Mouse (Mus musculus) adrenal gland, postnatal 36 days (tissue): ENCODE results near the gene Fbxw9. TPM values are rescaled to one million over a fixed set of nuclear protein-coding genes. Genes with fewer than 3 reads are reported as not detected.
"Not testable (repeated sequence)": the region's sequence is repeated elsewhere in the genome, so short reads cannot be mapped to it uniquely, and the experiment has no call there.

Source experiments
- DNase-seq, 2 experiments: peaks; one replicate each; pipeline ENCODE4 v3.0.0; 2021; ENCODE audit warnings: mixed read lengths in 1 of 2
- total RNA-seq, 2 experiments: library from RNA; stranded (reverse); gene quantifications; 2 replicates each; pipeline ENCODE4 v1.2.3; 2021

Fbxw9 gene
- total RNA-seq, 2 experiments from 2014 or later: 13.0 to 20.5 TPM

DNA sequence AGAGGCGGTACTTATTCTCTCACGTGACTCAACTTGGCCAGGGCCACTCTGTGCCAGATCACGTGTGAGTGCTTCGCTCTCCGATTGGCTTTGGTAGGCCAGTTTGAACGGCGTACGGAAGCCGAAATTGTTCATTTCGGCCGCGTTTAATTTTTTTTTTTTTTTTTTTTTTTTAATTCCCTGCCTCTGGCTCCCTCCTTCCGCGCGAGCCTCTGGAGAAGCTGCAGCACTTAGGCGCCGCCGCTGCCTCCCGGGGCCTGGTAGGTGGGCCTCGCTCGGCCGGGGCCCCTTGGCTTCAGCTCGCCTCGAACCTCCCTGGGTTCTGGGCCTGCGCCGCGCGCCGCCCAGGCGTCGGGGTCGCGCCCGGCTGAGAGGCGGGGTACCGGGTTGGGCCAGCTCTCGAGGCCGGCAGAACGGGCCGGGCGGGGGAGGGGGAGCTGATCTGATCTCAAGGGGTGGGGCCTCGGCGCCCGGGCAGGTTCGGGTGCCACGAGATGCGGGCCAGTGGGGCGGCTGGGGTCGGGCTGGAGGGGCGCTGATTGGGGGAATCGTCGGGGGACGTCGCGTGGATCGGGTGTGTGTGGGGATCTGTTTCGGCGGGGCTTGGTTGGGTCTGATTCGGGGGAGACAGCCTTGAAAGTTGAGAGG, 23.0 kb upstream of the Fbxw9 start, which contains the start of gene Tnpo2:
Tnpo2 (plus strand) TSS at position 198 of the 648 bp plus-strand sequence.
- peak; percentile 92 to 95 for DNase-seq

DNA sequence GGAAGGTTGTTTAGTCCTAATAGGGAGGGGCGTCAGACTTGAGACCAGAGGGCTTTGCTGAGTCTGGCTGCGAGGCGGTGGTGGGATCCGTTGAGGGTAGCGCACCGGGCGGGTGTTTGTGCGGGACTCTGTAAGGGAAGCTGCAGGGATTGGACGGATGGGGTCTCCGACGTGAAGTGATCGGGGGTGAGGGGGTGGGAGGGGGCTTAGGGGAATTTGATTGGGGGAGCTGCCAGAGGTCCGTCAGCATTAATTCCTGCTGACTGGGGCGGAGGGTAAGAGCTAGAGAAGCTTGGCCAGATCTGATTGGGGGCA, 22.5 kb upstream of the Fbxw9 start:
- no peak for DNase-seq

DNA sequence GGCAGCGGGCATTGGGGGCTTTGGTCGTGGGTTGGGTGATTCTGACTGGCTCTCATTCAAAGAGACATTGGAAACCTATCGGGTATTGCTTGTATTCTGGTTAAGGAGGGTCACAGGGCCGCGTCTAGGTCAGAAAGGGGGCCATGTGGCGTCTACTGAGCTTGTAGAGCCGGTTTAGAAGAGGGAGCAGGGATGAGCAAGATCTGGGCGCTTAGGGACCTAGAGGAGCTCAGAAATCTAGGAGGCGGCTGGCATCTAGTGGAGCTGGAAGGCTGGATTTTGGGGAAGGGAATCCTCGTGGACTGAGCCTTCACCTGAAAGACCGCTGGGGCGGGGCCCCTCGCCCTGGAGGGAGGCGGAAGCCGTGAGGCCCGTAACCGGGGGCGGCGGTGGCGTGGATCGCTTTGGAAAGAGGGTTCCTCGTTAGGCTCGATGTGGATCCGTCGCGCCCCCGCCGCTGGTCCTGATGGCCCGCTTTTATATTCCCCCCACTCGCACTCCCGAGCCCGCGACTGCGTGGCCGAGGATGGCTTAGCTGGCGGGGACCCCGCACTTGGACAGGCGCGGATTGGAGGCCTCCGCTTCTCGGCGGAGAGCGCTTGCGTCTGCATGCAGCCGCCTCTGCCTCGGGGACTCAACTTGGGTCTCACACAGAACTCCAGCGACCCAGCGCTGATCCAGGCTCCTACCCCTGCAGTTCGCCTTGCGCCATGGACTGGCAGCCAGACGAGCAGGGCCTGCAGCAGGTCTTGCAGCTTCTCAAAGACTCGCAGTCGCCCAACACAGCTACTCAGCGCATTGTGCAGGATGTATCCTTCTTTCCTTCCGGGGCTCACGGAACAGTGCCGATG, 21.9 kb upstream of the Fbxw9 start:
- peak; percentile 64 to 70 for DNase-seq

GRCm38 (mm10) chr8:85043619-85044018, 16.2 kb upstream of the Fbxw9 start:
- no peak for DNase-seq

- peak in 1 of 2 experiments; percentile 36 for DNase-seq
Measured at GRCm38 (mm10) chr8:85057367-85057766, 2.5 kb upstream of the Fbxw9 start.

GRCm38 (mm10) chr8:85062603-85063002, 2.7 kb downstream of the Fbxw9 start:
- no peak for DNase-seq

GRCm38 (mm10) chr8:85065213-85065612, 5.4 kb downstream of the Fbxw9 start:
- DNase-seq: no peak

- no peak for DNase-seq
Measured at GRCm38 (mm10) chr8:85067155-85067554, 7.3 kb downstream of the Fbxw9 start.

- DNase-seq: no peak
Measured at GRCm38 (mm10) chr8:85067982-85068381, 8.1 kb downstream of the Fbxw9 start, which contains the start of gene Gm5741. Gene Gm5741 (minus strand): TSS chr8:85067982.

- DNase-seq: no peak
Measured at GRCm38 (mm10) chr8:85071041-85071440, 11.2 kb downstream of the Fbxw9 start.

DNA sequence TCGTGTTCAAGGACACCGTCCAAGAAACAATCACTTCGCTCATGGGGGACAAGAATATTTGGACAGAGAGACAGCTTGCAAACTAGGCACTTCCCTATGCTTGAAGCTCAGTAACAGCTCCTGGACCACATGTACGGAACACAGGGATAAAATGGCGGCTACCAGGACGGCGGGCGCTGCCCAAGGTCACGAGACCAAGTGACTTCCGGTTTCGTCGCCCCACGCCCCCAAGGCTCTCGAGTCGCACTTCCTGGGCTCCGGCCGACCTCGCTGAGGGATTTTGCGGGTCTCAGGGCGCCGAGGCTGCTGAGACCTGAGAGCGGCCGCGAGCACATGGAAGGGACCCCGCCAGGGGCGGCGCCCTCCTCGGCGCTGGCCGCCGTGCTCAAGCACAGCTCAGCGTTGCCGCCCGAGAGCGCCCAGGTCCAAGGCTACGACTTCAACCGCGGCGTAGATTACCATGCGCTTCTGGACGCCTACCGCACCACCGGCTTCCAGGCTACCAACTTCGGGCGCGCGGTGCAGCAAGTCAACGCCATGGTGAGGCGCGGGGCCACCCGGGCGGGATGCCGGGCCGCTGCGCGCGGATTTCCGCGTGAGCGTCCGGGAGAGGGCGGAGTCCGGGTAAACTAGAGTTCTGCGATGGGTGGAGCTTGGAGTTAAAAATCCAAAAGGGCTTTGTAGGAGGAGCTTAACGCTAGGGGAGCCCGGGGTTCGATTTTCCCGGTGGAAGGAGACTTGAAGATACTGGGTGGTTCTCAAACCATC, 11.8 kb downstream of the Fbxw9 start, which contains the start of gene Dhps:
Dhps (plus strand) TSS at position 244 of the 768 bp plus-strand sequence.
- peak; percentile 93 to 94 for DNase-seq

GRCm38 (mm10) chr8:85072364-85072929, 12.6 kb downstream of the Fbxw9 start:
- peak in 1 of 2 experiments; percentile 24 for DNase-seq

DNA sequence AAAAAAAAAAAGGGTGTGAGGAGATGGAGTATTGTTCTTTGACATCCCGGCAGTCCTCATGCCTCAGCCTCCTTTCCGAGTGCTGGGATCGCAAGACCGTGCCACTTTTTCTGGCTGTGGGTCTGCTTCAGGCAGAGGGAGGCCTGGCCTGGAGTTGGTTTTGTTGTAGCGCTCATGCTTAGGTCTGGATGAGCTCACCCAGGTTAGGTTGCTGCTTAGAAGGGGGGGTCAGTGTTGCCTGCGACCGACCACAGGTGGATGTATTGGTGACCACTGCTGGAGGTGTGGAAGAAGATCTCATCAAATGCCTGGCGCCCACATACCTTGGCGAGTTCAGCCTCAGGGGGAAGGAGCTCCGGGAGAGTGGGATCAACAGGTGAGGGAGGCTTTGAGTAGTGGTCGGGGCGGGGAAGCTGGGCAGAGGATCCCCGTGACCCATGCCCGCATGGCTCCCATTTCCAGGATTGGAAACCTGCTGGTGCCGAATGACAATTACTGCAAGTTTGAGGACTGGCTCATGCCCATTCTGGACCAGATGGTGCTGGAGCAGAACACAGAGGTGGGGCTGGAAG, 13.3 kb downstream of the Fbxw9 start:
- DNase-seq: no peak

GRCm38 (mm10) chr8:85074167-85074566, 14.3 kb downstream of the Fbxw9 start:
- no peak for DNase-seq

GRCm38 (mm10) chr8:85074617-85075016, 14.8 kb downstream of the Fbxw9 start:
- DNase-seq: no peak

DNA sequence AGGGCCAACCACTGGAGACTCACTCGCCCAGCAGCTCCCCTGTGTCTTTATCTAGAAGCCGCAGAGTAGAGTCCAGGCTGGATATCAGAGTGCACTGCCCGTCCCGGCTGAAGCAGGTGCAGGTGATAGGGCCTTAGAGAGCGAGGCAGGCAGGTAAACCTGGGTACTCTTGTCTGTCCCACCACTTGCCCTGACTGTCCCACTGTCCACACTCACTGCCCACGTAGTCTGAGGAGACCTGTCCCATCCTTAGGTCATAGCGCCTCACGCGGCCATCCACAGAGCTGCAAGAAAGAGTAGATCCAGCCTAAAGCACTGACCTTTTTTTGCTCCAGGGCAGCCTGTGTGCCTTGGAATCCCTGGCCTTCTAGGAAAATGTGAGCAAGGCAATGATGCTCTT, 16.1 kb downstream of the Fbxw9 start:
- peak; percentile 47 to 62 for DNase-seq

DNA sequence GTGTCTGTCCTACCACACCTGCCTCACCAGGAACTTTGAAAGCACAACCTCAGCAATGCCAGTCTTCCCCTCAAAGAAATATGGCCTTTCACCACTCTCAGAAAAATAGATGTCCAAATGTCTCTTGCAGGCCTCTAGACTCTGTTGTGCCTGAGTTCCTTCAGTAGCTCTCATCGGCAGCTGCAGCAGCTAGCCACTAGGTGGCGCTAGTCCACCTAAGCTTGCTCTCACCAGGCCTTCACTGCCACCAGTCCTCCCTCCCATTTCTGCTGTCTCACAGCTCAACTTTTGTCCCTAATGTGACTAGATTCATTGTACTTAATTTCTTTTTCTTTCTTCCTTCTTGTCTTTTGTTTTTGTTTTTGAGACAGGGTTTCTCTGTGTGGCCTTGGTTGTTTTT, 17.1 kb downstream of the Fbxw9 start:
- DNase-seq: peak; percentile 79 to 85

DNA sequence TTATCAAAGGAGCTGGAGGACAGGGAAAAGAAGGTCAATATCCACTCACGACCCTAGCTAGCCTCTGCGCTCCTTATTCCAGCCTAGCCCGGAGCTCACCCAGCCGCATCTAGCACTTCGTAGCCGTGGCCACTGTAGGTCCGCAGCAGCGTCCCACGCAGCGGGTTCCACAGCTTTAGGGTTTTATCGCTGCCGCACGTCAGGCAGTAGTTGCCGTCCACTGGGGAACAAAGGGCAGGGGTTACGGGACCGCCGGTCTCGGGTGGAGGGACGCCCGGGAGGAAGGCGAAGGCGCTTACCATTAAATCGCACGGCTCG, 20.3 kb downstream of the Fbxw9 start:
- no peak for DNase-seq

DNA sequence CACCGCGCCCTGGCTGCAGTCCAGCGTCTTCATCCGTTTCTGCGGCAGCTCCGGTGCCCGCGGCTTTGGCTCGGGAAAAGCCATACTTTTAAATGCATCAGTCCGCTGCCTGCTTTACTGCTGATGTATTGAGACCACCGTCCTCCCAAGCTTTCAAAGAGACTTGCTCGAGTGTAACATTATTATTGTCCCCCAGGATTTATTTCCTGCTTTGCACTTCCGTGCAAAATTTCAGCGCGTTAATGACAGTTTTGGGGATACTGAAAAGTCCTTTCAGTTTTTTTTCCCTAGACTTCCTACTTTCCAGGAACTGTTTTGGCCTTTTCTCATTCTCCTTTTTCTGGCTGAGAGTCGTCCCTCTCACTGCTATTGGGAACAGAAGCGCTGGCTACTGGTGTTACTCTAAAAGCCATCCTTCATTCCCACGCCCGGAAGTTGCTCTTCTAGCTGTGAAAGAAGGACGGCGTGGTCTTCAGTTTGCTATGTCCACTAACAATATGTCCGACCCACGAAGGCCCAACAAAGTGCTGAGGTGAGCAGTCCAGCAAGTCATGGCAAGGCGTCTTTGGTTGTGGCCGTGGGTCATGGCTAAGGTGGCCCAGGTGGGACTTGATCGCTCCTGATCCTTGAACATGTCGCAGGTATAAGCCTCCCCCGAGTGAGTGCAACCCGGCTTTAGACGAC, 20.8 kb downstream of the Fbxw9 start, which contains the start of gene Wdr83os:
Wdr83os (plus strand) TSS at position 209 of the 684 bp plus-strand sequence.
- DNase-seq: peak; percentile 49 to 54

GRCm38 (mm10) chr8:85081216-85081555, 21.3 kb downstream of the Fbxw9 start, which contains the start of gene Wdr83:
Gene Wdr83 (minus strand): TSS chr8:85081306.
- peak; percentile 37 to 53 for DNase-seq

- DNase-seq: not testable (repeated sequence)
Measured at GRCm38 (mm10) chr8:85082169-85082568, 22.3 kb downstream of the Fbxw9 start.
